Mouse (Mus musculus) brain, embryonic 14.5 days (tissue): Measurements from ENCODE around the gene Abhd12. TPM values are rescaled to one million over a fixed set of nuclear protein-coding genes. Genes with fewer than 3 reads are reported as not detected.

Experiments
- DNase-seq: peaks from one replicate; pipeline ENCODE4 v3.0.0-alpha.2; 2011; ENCODE audit warnings: low read depth
- CTCF ChIP-seq: fragments of 200-500 bp; IDR thresholded peaks from 2 replicates; pipeline ENCODE4 v1.5.1; 2012; ENCODE audit warnings: inconsistent platforms, mild to moderate bottlenecking, moderate library complexity, borderline replicate concordance; ENCODE audit not compliant: insufficient read depth, insufficient read length; ENCODE audit errors: extremely low read depth
- POLR2A ChIP-seq: fragments of 200-500 bp; IDR thresholded peaks from 2 replicates; pipeline ENCODE4 v1.6.1; 2012; ENCODE audit warnings: mild to moderate bottlenecking, inconsistent platforms, borderline replicate concordance; ENCODE audit not compliant: poor library complexity, insufficient read depth, insufficient read length, severe bottlenecking; ENCODE audit errors: extremely low read depth
- polyA plus RNA-seq: library from polyadenylated mRNA; depleted of rRNA; stranded (reverse); fragments of >200 nt; gene quantifications from 2 replicates; pipeline ENCODE4 v1.2.3, GENCODE M21; 2012

Abhd12 gene
- polyA plus RNA-seq, 1 experiment: 76.2 TPM

DNA sequence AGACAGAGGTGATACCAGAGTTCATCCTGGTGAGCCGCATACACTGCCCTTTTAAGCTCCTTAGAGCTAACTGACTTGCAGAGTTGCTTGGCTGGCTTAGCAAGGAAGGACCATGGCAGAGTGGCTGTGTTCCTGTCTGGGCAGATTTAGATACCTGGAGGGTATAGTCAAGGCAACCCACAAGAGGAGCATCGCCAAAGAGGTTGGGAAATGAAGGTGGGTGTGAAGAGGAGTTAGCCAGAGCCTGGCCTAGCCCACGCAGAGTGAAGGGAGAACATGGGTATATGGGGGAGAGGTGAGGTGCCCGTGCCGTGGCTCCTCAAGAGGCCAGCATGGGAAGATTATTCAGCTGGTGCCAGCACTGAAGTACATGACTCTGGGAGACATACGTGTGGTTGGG, 91.7 kb downstream of the Abhd12 start:
- DNase-seq: no peak
- TF ChIP-seq CTCF: no peak
- no peak for TF ChIP-seq POLR2A

DNA sequence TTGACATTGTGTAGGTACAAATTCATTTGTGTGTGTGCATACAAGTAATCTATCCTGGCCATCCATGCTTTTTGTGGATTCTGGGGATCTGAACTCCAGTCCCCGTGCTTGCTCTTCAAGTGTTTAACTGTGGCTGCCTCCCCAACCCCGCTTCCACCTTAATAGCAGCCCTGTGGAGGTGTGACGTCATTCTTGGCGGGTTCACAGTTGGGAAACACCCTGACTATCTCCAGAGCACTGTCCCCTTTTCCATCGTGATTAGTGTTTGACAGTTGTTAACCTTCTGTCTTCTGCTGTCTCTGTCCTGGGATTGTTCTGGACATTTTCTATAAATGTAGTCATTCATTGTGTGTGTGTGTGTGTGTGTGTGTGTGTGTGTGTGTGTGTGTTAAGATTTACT, 93.9 kb downstream of the Abhd12 start:
- no peak for DNase-seq

DNA sequence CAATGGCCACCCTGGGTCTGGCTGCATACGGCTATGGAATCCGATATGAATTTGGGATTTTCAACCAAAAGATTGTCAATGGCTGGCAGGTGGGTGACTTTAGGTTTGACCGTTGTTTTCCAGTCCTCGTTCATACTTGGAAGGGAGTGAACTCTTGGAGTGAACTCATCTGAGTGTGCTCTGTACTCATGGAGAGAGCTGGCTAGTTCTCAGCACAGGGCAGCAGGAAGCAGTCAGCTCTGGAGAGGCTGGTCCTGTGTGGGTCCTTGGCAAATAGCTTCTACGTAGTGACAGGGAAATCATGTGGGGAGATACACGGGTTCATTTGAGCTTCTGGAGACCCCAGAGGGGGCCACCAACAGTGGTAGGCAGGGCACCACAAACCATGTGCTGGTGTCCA, 95.7 kb downstream of the Abhd12 start:
- DNase-seq: no peak
- no peak for TF ChIP-seq CTCF

More for the DNA sequence above, 93.9 kb downstream of the Abhd12 start:
- TF ChIP-seq CTCF (no peak), POLR2A (no peak)

DNA sequence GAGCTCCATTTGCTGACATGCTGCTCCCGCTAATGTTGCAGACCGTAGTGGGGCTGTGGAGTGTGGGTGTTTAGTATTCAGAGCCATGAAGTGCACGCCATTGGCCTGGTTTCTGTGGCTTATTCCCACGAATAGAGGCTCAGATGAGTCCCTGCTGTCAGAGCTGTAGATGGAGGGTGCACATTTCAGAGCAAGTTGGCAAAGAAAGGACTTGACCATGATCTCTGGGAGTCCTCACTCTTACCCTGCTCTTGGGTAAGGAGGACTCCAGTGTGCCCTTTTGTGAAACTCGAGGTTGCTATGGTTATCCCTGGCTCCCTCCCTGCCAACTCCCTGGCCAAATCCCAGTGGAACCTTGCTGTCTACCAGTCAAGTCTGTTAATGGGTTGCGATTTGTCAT, 96.2 kb downstream of the Abhd12 start:
- TF ChIP-seq POLR2A (no peak), CTCF (no peak)
- peak; percentile 51 for DNase-seq

DNA sequence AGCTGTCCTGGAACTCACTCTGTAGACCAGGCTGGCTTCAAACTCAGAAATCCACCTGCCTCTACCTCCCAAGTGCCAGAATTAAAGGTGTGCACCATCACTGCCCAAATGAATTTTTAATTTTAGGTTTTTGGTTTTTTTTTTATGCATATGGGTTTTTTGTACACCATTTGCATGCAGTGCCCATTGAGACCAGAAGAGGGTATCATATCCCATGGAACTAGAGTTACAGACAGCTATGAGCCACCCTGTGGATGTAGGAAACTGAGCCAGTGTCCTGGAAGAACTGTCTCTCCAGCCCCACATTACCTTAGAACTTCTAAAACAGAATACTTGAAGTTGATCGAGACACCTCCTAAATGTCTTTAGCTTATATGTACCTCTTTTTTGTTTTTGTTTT, 101.5 kb downstream of the Abhd12 start:
- TF ChIP-seq CTCF: peak; percentile 36; the same call in 1 of the 2 replicates
- no peak for TF ChIP-seq POLR2A
- peak; percentile 28 for DNase-seq

DNA sequence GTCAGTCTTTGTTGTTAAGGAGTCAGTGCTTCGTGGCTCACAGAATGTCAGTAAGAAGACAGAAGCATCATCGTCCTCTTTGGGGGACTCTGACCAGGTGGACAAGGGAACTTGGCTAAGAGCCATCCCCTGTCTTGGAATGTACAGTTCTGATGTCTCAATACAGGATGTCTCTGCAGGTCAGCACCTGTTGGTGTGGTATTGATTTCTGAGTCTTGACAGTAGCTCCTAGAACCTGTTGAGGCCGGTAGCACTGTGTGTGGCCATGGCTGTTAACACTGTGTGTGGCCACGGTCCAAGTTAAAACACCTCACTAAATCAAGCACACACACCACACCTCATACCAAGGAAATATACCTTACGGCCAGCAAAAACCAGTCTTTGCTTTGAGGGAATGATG, 103.9 kb downstream of the Abhd12 start:
- TF ChIP-seq POLR2A (no peak), CTCF (no peak)
- DNase-seq: no peak

DNA sequence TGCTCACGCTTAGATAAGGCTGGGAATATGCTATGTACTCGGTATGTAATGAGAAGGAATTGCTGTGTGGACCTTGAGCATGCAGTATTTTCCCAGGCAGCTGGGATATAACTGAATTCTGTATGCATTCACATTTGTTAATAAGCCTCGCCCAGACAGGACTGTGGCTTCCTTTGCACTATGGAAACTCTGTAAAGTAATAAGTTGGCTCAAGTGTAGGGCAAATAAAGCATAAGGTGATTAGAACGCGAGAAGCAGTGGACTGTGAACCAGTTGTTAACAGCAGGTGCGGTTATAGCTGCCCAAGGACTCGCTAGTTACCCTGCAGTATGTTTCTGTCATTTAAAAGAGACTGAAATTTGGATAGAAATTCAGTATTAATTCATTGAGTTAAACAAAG, 106.5 kb downstream of the Abhd12 start:
- no peak for TF ChIP-seq POLR2A
- TF ChIP-seq CTCF: no peak
- no peak for DNase-seq

DNA sequence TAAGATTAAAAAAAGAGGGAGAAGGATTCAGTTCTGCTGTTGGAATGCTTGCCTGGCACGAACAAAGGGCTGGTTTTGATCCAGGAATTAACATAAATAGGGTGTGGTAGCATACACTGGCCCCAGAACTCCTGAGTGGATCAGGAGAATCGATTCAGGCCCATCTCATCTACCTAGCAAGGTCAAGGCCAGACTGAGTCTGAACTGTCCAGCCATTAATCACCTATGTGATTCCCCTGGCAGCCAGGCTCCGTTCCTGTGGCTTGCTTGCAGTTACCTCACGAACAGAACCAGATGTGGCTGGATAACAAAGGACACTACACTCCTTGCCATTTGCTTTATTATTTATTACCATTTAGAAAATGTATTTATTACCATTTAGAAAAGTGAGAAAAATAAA, 111.2 kb downstream of the Abhd12 start:
- no peak for DNase-seq
- no peak for TF ChIP-seq CTCF
- no peak for TF ChIP-seq POLR2A

DNA sequence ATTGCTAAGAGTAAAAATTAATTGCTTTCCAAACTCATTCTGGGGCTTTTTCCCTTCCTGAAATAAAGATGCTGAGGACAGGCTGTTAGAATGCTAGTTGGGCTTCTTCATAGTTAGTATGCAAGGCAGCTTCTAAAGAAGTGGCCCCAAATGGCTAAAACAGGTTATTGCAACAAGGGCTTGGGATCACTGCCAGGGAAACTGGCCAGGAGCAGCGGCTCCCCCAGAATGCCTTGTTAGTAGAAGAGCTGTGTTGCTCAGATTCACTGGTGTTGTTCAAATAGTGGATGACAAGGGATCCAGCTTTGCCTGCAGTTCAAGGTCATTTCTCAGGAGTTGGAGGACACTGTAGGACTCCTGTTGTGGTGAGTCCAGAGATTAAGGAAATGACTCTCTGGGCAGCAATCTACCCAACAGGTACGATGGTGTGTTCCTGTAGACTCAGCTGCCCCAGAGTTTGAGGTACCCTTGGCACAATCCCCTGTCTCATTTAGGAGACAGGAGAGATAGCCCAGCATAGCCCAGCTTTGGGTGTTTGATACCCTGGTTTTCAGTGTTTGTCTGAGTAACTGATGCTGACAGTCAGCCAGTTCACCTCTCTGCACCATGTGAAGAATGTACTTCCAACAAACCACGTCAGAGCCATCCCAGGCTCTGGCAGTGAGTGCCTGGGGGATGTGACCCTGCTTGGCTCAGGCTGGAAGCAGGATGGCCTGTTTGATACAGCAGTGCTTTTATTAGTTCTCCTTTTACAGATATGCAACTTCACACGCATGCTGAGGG, 115.6 kb downstream of the Abhd12 start:
- peak; percentile 94 for DNase-seq
- TF ChIP-seq CTCF (no peak), POLR2A (no peak)

DNA sequence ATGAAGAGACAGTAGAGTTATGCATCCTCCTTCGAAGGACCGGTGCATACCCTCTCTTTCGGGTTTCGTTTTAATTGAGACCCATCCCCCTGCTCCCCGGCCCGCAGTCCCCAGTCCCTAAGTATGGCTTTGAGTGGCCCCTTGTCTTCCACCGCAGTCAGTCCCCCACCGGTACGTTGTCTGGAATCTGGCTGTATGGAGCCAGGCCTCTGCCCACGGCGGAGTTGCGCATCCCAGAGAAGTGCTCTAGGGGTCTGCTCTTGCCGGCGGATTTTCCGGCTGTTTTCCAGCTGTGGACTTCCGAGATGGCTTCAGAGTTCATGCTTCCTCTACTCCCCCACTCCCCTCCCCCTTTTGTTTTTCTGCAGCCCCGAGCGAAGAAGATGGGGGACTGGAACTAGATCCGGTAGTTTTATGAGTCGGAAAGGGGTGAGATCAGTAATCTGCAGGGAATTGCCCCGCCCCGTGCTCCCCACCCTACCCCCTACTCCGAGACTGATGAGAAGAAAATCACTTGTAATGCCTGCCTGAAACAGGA, 117.2 kb downstream of the Abhd12 start:
- DNase-seq: peak; percentile 58
- TF ChIP-seq CTCF: no peak
- TF ChIP-seq POLR2A: no peak

DNA sequence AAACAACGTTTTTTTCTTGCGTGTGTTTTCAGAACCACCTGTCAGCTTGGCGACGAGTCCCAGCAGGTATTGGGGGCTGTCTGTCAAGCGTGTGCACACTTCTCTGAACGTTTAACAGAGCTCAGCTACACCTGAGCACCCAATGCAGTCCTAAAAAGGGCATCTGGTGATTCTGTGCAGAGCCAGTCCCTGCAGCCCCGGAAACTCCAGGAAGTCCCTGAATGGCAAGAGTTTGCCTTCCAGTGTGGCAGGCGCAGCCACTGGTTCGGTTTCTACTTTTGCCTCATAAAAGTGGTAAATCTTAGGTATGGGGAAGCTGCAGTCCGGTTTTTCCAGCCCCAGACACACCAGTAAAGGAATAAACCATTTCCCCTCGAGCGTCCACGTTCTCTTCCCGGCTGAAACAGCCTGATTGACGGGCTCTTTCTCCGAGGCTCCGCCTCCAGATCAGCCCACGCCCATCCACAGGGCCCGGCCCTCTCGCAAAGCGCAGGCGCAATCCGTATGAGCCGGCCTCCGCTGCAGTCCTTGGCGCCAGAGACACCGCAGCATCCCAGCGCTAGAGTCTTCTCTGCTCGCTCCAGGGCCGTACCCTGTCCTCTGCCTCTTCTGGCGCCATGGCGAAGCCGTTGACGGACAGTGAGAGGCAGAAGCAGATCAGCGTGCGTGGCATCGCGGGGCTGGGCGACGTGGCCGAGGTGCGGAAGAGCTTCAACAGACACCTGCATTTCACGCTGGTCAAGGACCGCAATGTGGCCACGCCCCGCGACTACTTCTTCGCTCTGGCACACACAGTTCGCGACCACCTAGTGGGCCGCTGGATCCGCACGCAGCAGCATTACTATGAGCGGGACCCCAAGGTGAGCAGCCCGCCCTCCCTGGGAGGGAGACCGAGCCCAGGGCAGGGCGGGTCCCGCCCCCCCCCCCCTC, 118.0 kb downstream of the Abhd12 start, which contains the start of gene Pygb:
Gene Pygb (plus strand): TSS at position 485 of the 930 bp plus-strand sequence.
- TF ChIP-seq POLR2A (peak; percentile 72; the same call in 1 of the 2 replicates), CTCF (no peak)
- DNase-seq: peak; percentile 96
